Mouse (Mus musculus) 3T3-L1 (cell line): Measurements from ENCODE around the gene Trim30a.
"Not testable (repeated sequence)": the region's sequence is repeated elsewhere in the genome, so short reads cannot be mapped to it uniquely, and the experiment has no call there.

Source experiments
- DNase-seq: peaks from one replicate; pipeline ENCODE4 v3.0.0-alpha.2; 2015; ENCODE audit warnings: low read depth, low spot score

Gene Trim30a

DNA sequence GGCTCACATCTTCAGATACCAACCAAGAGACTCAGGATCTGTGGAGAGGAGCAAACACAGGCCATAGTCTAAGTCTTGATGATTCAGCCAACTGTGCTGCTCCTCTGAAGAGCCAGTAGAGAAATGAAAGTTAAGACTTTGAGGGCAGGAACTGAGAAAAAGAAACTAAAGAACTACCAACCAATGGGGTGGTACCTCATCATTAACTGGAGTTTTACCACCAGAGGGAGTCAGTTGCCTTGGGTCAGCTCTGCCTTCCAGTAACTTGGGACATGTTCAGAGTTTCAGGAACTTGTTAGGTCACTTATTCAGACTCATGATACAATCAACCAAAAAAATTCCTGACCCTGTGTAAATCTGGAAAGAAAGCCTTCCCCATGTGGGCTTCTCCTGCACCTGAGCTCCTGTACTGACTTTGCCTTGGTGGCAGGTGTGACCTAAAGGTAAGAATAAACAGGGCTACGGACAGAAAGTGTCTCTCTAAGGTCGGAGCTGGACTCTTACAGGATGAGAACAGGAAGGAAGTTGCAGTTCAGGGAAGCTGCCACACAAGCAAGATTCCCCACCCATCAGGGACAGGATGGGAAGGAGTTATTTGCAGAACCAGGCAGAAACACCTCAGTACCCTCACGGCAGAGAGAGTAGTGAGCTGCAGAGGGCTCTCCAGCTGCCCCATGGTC is at the start of gene Trim30a:
Trim30a (minus strand) TSS at position 129 of the 680 bp plus-strand sequence.
- peak; percentile 82 for DNase-seq

DNA sequence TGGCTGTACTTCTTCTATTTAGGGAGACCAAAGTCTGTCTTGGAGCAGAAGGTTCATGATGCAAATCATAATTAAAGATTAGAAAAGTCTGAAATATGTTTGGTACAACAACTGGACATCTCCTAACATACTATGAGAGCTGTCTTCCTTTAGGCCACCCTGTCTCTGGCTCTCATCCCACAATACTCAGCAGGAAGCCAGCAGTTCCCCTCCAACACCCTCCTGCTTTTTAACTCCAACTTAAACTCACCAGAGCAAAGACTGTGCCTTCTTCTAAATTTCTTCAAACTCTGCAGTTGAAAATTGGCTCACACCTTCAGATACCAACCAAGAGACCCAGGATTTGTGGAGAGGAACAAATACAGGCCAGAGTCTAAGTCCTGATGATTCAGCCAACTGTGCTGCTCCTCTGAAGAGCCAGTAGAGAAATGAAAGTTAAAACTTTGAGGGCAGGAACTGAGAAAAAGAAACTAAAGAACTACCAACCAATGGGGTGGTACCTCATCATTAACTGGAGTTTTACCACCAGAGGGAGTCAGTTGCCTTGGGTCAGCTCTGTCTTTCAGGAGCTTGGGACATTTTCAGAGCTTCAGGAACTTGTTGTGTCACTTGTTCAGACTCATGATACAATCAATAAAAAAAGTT is 42.5 kb upstream of the Trim30a start, which contains the start of gene Trim30d:
Trim30d (minus strand) TSS at position 429 of the 645 bp plus-strand sequence.
- peak; percentile 40 for DNase-seq

DNA sequence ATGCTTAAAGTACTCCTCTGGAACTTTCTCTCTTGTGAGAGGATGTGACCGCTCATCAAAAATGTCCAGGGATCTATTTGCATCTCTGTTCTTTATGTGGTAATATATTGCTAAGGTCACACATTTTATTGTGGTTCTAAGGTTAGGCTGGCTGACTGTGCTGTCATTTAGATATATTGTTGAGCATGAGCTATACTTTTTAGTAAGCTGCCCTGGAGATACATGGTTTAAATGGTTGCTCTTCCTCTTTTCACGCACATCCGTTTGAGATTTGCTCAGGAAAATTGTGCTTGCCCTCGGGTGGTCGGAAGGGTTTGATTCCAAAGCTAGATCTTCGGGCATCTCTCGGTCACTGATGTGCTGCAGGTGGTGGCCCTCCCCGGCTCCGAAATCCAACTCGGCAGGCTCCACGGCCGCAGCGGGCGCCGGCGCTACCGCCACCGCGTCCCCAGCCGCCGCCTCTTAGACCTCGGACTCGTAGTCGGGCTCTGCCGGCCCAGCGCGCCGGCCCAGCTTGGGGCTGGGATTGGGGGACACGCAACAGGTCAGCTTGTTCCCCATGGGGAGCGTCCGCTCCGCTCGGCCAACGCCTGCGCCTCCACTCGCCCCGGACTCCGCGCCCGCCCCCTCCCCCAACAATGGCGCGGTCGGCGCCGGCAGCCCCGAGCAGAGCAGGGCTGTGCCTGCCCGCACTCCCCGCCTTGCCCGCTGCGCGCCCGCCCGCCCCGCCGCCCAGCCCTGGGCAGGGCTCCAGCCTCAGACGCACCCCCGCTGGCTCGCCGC is 36.8 kb upstream of the Trim30a start:
- DNase-seq: no peak

DNA sequence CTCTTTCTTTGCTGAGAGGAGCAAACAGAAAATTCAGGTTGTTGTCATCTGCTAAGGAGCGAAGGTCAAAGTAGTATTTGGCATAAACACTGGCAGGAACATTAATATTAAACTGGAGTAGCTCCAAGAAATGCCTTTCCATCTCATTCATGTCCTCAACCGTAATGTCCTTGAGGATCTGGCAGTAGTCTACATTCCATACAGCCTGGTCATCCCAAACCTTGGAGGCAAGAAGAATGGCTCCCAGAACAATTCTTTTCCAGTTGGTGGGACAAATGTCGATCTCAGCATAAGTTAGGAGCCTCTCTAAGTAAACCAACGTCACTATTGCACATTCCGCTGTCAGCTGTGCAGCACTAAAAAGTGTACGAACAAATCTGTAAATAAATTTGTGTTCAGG is 36.2 kb upstream of the Trim30a start:
- not testable (repeated sequence) for DNase-seq

DNA sequence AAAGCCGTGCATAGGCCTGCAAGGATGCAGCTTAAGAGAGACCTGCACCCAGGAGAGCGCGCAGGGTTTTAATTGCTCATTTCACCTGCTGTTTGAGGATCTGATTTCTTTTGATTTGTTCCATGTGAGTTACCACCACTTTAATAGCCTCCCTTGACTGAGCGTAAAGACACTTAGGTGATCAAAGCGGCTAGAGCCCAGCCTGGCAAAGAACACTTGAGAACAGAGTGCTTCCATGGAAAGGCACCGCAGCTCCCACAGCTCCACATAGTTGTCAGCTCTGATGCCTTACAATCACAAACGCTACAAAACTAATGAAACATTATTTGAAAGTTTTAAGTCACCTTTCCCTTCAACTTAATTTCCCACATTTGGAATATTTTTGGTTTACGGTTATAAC is 34.5 kb upstream of the Trim30a start:
- DNase-seq: not testable (repeated sequence)

DNA sequence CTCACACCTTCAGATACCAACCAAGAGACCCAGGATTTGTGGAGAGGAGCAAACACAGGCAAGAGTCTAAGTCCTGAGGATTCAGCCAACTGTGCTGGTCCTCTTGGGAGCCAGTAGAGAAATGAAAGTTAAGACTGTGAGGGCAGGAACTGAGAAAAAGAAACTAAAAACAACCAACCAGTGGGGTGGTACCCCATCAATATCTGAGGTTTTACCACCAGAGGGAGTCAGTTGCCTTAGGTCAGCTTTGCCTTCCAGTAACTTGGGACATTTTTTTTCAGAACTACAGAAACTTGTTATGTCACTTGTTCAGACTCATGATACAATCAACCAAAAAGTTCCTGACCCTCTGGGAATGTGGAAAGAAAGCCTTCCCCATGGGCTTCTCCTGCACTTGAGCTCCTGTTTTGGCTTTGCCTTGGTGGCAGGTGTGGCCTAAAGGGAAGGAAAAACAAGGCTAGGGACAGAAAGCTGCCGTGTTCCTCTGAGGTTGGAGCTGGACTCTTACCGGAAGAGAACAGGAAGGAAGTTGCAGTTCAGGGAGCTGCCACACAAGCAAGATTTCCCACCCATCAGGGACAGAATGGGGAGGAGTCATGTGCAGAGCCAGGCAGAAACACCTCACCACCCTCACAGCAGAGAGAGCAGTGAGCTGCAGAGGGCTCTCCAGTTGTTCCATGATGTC is 18.9 kb downstream of the Trim30a start:
- DNase-seq: peak; percentile 88

DNA sequence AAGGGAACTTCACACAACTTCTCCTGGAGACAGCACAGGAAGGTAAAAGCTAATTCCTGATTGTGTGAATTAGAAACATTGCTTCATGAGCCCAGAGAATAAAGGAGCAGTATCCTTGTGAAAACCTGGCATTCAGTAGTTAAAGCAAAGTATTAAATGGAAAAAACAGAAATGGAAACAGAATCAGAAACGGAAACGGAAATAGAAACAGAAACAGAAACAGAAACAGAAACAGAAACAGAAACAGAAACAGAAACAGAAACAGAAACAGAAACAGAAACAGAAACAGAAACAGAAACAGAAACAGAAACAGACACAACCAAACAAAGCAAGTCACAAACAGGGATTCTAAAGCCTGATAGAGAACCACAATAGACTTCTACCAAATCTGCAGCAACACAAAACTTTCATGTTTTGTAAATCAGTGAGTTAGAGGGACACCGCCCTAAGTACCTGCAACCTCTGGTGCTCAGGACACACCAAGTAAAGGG is 60.5 kb downstream of the Trim30a start:
- no peak for DNase-seq

DNA sequence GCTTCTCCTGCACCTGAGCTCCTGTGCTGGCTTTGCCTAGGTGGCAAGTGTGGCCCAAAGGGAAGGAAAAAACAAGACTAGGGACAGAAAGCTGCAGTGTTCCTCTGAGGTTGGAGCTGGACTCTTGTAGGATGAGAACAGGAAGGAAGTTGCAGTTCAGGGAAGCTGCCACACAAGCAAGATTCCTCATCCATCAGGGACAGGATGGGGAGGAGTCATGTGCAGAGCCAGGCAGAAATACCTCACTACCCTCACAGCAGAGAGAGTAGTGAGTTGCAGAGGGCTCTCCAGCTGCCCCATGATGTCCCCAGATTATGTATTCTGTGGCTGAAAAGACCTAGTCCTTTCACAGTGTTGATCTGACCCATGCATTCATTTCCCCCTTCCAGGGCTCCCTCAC is 63.9 kb downstream of the Trim30a start:
- peak; percentile 61 for DNase-seq

DNA sequence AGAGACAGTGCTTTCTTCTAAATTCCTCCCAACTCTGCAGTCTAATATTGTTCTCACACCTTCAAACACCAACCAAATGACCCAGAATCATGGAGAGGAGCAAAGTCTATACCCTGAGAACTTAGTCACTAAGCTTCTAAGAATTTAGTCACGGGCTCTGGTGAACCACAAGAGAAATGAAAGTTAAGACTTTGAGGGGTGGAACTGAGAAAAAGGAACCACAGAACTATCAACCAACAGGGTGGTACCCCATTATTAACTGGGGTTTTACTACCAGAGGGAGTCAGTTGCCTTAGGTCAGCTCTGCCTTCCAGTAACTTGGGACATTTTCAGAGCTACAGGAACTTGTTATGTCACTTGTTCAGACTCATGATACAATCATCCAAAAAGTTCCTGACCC is 64.3 kb downstream of the Trim30a start, which contains the start of gene Trim30c:
Trim30c (minus strand) TSS at position 140 of the 400 bp plus-strand sequence.
- peak; percentile 31 for DNase-seq

DNA sequence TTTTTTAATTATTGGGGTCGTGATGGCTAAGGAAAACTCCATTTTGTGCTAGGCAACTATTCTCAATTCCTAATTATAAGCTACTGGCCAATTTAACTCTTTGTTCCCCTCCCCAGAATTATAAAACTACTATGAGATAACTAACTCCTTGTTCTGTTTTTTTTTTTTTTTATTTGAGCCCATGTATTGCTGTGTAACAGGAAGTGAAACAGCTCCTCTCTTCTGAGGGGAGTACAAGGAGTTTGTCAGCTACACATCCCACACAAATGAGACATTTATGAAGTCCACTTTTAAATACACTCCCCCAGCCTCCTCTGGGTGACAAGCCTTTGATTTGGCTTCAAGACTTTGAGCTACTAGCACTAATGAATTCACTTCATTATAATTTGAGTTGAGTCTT is 66.5 kb downstream of the Trim30a start:
- no peak for DNase-seq

DNA sequence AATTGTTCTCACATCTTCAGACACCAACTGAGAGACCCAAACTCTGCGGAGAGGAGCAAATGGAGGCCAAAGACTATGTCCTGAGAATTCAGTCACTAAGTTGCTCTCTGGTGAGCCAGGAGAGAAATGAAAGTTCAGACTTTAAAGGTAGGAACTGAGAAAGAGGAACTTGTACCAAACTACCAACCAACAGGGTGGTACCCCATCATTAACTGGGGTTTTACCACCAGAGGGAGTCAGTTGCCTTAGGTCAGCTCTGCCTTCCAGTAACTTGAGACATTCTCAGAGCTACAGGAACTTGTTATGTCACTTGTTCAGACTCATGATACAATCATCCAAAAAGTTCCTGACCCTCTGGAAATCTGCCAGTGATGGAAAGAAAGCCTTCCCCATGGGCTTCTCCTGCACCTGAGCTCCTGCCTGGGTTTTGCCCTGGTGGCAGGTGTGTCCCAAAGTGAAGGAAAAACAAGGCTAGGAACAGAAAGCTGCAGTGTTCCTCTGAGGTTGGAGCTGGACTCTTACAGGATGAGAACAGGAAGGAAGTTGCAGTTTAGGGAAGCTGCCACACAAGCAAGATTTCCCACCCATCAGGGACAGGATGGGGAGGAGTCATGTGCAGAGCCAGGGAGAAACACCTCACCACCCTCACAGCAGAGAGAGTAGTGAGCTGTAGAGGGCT is 95.1 kb downstream of the Trim30a start, which contains the start of gene Trim30b:
Trim30b (minus strand) TSS at position 149 of the 679 bp plus-strand sequence.
- DNase-seq: peak; percentile 68

DNA sequence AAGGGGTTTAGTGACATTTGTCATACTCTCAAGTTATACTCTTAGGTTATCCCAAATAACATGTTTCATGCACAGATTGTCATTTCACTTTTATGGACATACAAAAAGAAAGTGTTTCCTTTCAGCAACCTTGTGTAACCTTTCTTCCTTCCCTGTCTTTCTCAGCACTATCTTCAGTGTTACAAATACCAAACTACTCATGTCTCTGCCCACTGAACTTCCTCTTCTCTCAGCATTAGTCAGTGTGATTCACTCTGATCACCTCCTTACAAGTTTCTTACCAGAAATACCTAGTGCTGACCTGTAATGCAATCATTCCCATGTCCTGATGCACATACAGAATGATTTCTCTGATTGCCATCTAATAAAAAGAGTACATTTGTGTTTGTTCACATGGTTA is 98.7 kb downstream of the Trim30a start:
- no peak for DNase-seq
